Mouse (Mus musculus) lung, adult 18-20 months (tissue): ENCODE measurements at regions not wholly inside any gene's neighbourhood (a gene's known extent, or its start where the extent isn't known, plus 50 kb on each side); places are given as distances from the start of the nearest gene placed in this dataset.

ENCODE experiments used
- DNase-seq, 2 experiments: peaks; one replicate each; pipeline ENCODE4 v3.0.0; 2022; ENCODE audit warnings: mixed read lengths in 2 of 2

DNA sequence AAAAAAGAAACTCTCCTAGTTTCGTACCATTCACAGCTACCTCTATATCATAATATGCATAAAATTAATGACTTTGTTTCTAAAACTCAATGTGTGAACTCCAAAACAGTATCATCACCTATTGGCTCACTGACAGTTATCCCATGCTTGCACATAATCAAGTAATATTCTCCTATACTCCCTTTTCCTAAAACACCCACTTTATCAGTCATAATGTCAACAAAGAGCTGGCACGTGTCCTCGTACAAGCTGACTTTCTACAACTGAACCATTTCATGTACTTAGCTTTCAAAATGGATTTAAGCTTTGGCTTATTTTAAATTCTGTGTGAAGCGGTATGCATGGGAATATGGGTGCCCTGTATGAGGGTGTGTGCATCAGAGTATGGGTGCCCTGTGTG is 58.0 kb upstream of the Golim4 start:
- no peak for DNase-seq

DNA sequence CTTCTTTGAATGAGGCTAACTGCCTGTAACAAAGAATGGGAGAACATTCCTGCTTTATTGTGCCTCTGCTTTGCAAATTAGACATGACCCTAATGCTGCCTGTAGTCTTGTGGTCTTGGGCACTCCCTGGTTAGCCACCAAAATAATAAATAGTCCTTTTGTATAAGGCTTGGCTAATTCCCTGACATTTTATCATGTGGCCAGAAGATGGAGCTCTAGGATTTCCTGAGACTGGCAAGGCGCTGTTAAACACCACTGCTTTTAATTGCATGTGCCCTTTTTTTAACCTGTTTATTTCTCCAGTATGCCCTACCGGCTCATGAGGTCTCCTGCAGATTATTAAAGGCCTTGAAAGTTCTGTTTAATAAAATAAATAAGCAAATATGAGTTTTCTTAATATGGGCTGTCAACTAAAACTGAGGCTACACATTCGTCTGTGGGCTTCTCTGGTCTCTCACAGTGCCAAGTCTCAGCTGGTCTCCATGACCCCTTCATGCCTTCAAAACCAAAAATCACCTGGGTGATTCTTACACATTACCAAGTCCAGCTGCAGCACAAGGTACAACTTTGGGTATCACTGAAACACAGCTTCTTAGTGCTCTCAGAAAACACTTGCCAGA is 51.9 kb upstream of the Golim4 start:
- peak in 1 of 2 experiments; percentile 1 for DNase-seq
